In genomic region chr1:64655415-64655814, GRCm38 (mm10) we compare ENCODE assay signal across 20 mouse cellular contexts. TPM values are rescaled to one million over a fixed set of nuclear protein-coding genes. Genes with fewer than 3 reads are reported as not detected.
A peak's percentile ranks its signal among the peaks of the same experiment; 100 is the strongest.
DNase-seq lines count a peak whose midpoint lies in the region; ATAC-seq and TF ChIP-seq lines count a peak whose summit lies in the region.
"Had no signal": no experiment of that assay in that cellular context is flagged by ENCODE, and none has a peak within 500 bp of the region (broad histone marks: within the 10 kb centered on the region; RNA-seq: fewer than 3 reads in every experiment).

No protein-coding gene starts in this region.

- WGBS in neural tube, embryonic 15.5 days: 14% methylated on average over 1 of the region's 1 CpGs

- no peak overlapping the region for H3K27ac ChIP-seq in ES-E14 (ENCODE audit: insufficient read depth, low read depth, low read length, poor library complexity, severe bottlenecking)
- H3K27ac ChIP-seq in neural tube, embryonic 15.5 days (replicated peaks): 0 out of 2 replicates have a peak overlapping the region, but pooled peaks have one; percentile 19
- H3K27ac ChIP-seq: embryonic facial prominence, embryonic 13.5 days; forebrain, embryonic 12.5 days; gastrocnemius, adult 2 months; hindbrain, embryonic 10.5 days; hindbrain, embryonic 15.5 days had no signal

- no peaks in the 10 kb centered on the region; a peak in 1 of 4 replicates for H3K4me1 ChIP-seq in ES-E14 (ENCODE audit: control insufficient read depth in 2 of 2, insufficient read depth in 2 of 2, low read length in 2 of 2, poor library complexity in 1 of 2)
- H3K4me1 ChIP-seq in neural tube, embryonic 15.5 days: no peaks in the 10 kb centered on the region; the same call in 1 of the 2 replicates
- H3K4me1 ChIP-seq: heart, embryonic 12.5 days; hindbrain, embryonic 15.5 days had no signal

- no peaks in the 10 kb centered on the region for H3K27me3 ChIP-seq in neural tube, embryonic 15.5 days (replicated peaks)
- H3K27me3 ChIP-seq: embryonic facial prominence, embryonic 13.5 days; forebrain, embryonic 12.5 days; heart, embryonic 12.5 days; hindbrain, embryonic 15.5 days had no signal

- H3K9me3 ChIP-seq in ES-E14 (ENCODE audit: control insufficient read depth, insufficient read depth, low read depth, low read length): no peaks in the 10 kb centered on the region
- H3K9me3 ChIP-seq in neural tube, embryonic 15.5 days (replicated peaks): no peaks in the 10 kb centered on the region
- H3K9me3 ChIP-seq: embryonic facial prominence, embryonic 13.5 days; forebrain, embryonic 12.5 days; heart, embryonic 12.5 days; hindbrain, embryonic 10.5 days; hindbrain, embryonic 15.5 days had no signal

- no peak overlapping the region for H3K4me2 ChIP-seq in neural tube, embryonic 15.5 days
- H3K4me2 ChIP-seq: embryonic facial prominence, embryonic 13.5 days; forebrain, embryonic 12.5 days; heart, embryonic 12.5 days; hindbrain, embryonic 15.5 days had no signal

- ATAC-seq in neural tube, embryonic 15.5 days (ENCODE audit: low FRiP score): no peak
- ATAC-seq: inflammation-experienced regulatory T-cells, adult 6 months had no signal

- no peak overlapping the region for H3K4me3 ChIP-seq in ES-E14 (ENCODE audit: insufficient read depth in 1 of 2, low read depth in 1 of 2, low read length in 2 of 2, poor library complexity in 1 of 2, severe bottlenecking in 1 of 2)
- H3K4me3 ChIP-seq in neural tube, embryonic 15.5 days (replicated peaks): no peak overlapping the region
- H3K4me3 ChIP-seq: embryonic facial prominence, embryonic 13.5 days; forebrain, embryonic 12.5 days; gastrocnemius, adult 2 months; heart, embryonic 12.5 days; hindbrain, embryonic 10.5 days; hindbrain, embryonic 15.5 days had no signal

- no peak overlapping the region for H3K9ac ChIP-seq in ES-E14 (ENCODE audit: insufficient read depth, low read depth, low read length, poor library complexity, severe bottlenecking)
- no peak overlapping the region for H3K9ac ChIP-seq in neural tube, embryonic 15.5 days (replicated peaks)
- H3K9ac ChIP-seq: embryonic facial prominence, embryonic 13.5 days; forebrain, embryonic 12.5 days; heart, embryonic 12.5 days; hindbrain, embryonic 15.5 days had no signal

- DNase-seq in retina, postnatal 1 day: peak; percentile 25
- DNase-seq in retina, embryonic 14.5 days (ENCODE audit: low spot score): no peak
- DNase-seq in ES-CJ7 (ENCODE audit: low read depth, low spot score) (peak; percentile 83), ES-E14 (ENCODE audit: low read depth, low spot score) (no peak)
- DNase-seq in cerebellum, adult 11-12 months: no peak
- DNase-seq in cerebellum, adult 11 months: no peak
- DNase-seq: adrenal gland, adult 8-10 months; adrenal gland, postnatal 36 days; cerebellum, adult 18-20 months; cerebellum, adult 9-11 months; cerebellum, postnatal 36 days; gastrocnemius, adult 2 months; gastrocnemius, postnatal 25 days had no signal

- no peaks in the 10 kb centered on the region for H3K36me3 ChIP-seq in ES-E14 (ENCODE audit: control insufficient read depth, insufficient read depth, low read length, poor library complexity, severe bottlenecking)
- no peaks in the 10 kb centered on the region for H3K36me3 ChIP-seq in neural tube, embryonic 15.5 days
- H3K36me3 ChIP-seq: embryonic facial prominence, embryonic 13.5 days; forebrain, embryonic 12.5 days; heart, embryonic 12.5 days; hindbrain, embryonic 10.5 days; hindbrain, embryonic 15.5 days had no signal

- in situ Hi-C loops in ES-E14 (cut with MboI; ENCODE audit: low sequenced_read_pairs in 2 of 2, unreplicated experiment in 2 of 2): no loop called here

TF ChIP-seq in ES-E14, 5 proteins besides CTCF, POLR2A, EP300 and RAD21:
- TF ChIP-seq HCFC1 (IDR thresholded peaks at IDR 0.05; ENCODE audit: borderline replicate concordance, insufficient read depth, low read length): no peak
- no peak for TF ChIP-seq CHD2 (IDR thresholded peaks at IDR 0.05; ENCODE audit: low read depth, low read length)
- TF ChIP-seq ZNF384 (IDR thresholded peaks at IDR 0.05; ENCODE audit: low read depth, low read length): peak; percentile 88
- no peak for TF ChIP-seq ZC3H11A (IDR thresholded peaks at IDR 0.05; ENCODE audit: borderline replicate concordance, low read depth, low read length)
- TF ChIP-seq MAFK (IDR thresholded peaks at IDR 0.05; ENCODE audit: insufficient read depth, low read depth, low read length): no peak

RNA-seq across cellular contexts. Expression of gene Ccnyl1, which starts 34.8 kb away (rescaled TPM):
- 14.6 and 24.9 TPM in 2 replicates for total RNA-seq in ES-E14 (2012; rRNA removed)
- polyA plus RNA-seq in neural tube, embryonic 15.5 days (2015; fragmentation: Nextera tagmentation; extraction: Ambion mirVana): 3.7 and 3.9 TPM in 2 replicates

RNA-seq across cellular contexts. Expression of gene Mettl21a, which starts 38.4 kb away (rescaled TPM):
- 18.6 and 25.8 TPM in 2 replicates for total RNA-seq in ES-E14 (2012; rRNA removed)
- 17.7 and 18.8 TPM in 2 replicates for polyA plus RNA-seq in neural tube, embryonic 15.5 days (2015; fragmentation: Nextera tagmentation; extraction: Ambion mirVana)

Comparison
In these comparisons a context has a peak if more than half of its experiments do, and no peak if none do; other contexts are left out.
1. DNase-seq: peak in retina, postnatal 1 day (single experiment) and ES-CJ7 (single experiment); none in retina, embryonic 14.5 days (single experiment), ES-E14 (single experiment), cerebellum, adult 11-12 months (single experiment) and cerebellum, adult 11 months (single experiment).